ENCODE assay signal across 8 mouse cellular contexts in the genomic region with DNA sequence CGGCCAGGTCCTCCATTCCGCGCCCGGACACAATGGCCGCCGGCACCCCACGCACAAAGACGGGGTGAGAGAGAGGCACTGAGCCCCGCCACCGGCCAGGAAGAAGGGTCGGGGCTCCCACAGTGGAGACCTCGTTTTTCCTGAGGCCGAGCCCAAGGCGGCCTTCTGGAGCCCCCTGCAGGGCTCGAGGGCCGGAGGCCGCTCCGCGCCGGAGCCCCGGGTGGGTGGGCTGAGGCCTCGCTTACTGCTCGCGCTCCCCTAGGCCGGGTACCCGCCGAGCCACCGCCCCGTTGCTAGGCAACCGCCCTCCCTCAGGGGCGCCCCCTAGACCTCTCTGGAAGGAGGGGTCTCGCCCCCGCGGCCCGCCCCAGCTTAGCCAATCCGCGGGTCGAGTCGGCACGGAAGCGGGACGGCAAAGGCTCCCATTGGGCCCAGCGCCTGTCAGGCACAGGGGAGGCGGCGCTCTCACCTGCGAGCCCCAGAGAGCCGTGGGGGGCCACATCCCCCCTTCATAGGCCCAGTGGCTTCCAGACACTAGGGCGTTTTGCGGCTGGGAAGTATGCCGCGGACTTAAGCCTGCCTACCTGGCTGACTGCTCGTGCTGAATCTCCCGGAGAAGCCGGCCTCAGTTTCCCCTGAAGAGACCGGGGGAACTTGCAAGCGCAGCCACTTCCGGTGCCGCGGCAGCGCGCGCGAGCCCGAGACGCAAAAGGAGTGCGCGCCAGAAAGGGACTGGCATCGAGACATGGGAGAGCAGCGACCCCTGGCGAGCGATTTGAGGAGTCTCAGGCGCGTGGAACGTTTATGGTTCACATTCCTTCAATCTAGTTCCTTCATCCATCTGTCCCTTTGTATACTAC. TPM values are rescaled to one million over a fixed set of nuclear protein-coding genes. Genes with fewer than 3 reads are reported as not detected.
DNase-seq lines count a peak whose midpoint lies in the region; ATAC-seq lines count a peak whose summit lies in the region.

A gene (minus strand): TSS at position 710 of the 860 bp plus-strand sequence.

- no peaks in the 10 kb centered on the region for H3K27me3 ChIP-seq in hindbrain, embryonic 16.5 days (replicated peaks; ENCODE audit: control insufficient read depth, insufficient read depth, low read length)

- H3K36me3 ChIP-seq in hindbrain, embryonic 16.5 days (ENCODE audit: control insufficient read depth, insufficient read depth, low read length) = no peaks in the 10 kb centered on the region
- H3K36me3 ChIP-seq in macrophage (ENCODE audit: inconsistent target) = no peaks in the 10 kb centered on the region; the same call in 1 of the 2 replicates

- H3K4me1 ChIP-seq in hindbrain, embryonic 16.5 days (ENCODE audit: control insufficient read depth, insufficient read depth, low read depth, low read length) = peaks cover 37% of the 10 kb centered on the region

- peak within 1 kb of the TSS; percentile 98 for H3K27ac ChIP-seq in hindbrain, embryonic 16.5 days (ENCODE audit: low read depth, low read length)
- peak within 1 kb of the TSS; percentile 96 for H3K27ac ChIP-seq in macrophage

- WGBS in hindbrain, embryonic 16.5 days = under 1% methylated on average over 68 of the region's 74 CpGs
- 1% methylated on average over 65 of the region's 74 CpGs for WGBS in macrophage (ENCODE audit: missing documents)

- no peaks in the 10 kb centered on the region for H3K9me3 ChIP-seq in hindbrain, embryonic 16.5 days (ENCODE audit: control insufficient read depth, low read length)

- peak; percentile 97 for DNase-seq in T-cell, adult 2 months (ENCODE audit: low spot score)
- peak; percentile 97 for DNase-seq in cerebellum, postnatal 36 days
- DNase-seq in gastrocnemius, adult 18-20 months (ENCODE audit: low spot score) = peak; percentile 97
- DNase-seq in left cerebral cortex, adult 18-20 months (ENCODE audit: low spot score in 2 of 2) = peak; percentile 98
- DNase-seq in right cerebral cortex, adult 18-20 months = peak; percentile 99
- peak; percentile 94 for DNase-seq in urinary bladder, postnatal 10 days (ENCODE audit: low spot score)

- H3K9ac ChIP-seq in hindbrain, embryonic 16.5 days (ENCODE audit: low read depth, low read length) = peak within 1 kb of the TSS; percentile 89

- peak within 1 kb of the TSS; percentile 87 for H3K4me2 ChIP-seq in hindbrain, embryonic 16.5 days (ENCODE audit: low read length)

- peak within 1 kb of the TSS; percentile 84 for H3K4me3 ChIP-seq in hindbrain, embryonic 16.5 days (ENCODE audit: low read length)
- peak within 1 kb of the TSS; percentile 85 for H3K4me3 ChIP-seq in macrophage (ENCODE audit: inconsistent target)

- peak; percentile 99 for ATAC-seq in hindbrain, embryonic 16.5 days

- peaks cover 47% of the 10 kb centered on the region for H3K79me2 ChIP-seq in macrophage (ENCODE audit: inconsistent target)

RNA-seq across cellular contexts. Expression of the gene that starts here (rescaled TPM):
- total RNA-seq in gastrocnemius, adult 18-20 months (2021) = 10 to 100 TPM; 20.6 to 30.6 TPM
- 138 and 159 TPM in 2 replicates for polyA plus RNA-seq in hindbrain, embryonic 16.5 days (2015; fragmentation: Nextera tagmentation; extraction: Ambion mirVana)
- 100 to 1,000 TPM; 124 to 130 TPM for total RNA-seq in left cerebral cortex, adult 18-20 months (2021)
- 100 to 1,000 TPM; 136 to 537 (median 201) TPM for total RNA-seq in macrophage (2018; cell fraction: chromatin; rRNA removed)
- 100 to 1,000 TPM in 7 of 26 experiments, 10 to 100 TPM in 19; 72.0 to 192 (median 85.2) TPM for total RNA-seq in macrophage (2018; cell fraction: cytosol; rRNA removed)
- total RNA-seq in macrophage (2018; cell fraction: nucleus; rRNA removed) = 100 to 1,000 TPM; 131 to 456 (median 217) TPM
- polyA plus RNA-seq in macrophage (2018) = 38.6 to 159 TPM (median 48.4 TPM) in 3 replicates

Comparison
In these comparisons a context has a peak if more than half of its experiments do, and no peak if none do; other contexts are left out.
1. Peak in every context shown above with its lines: DNase-seq, ATAC-seq, H3K4me3 ChIP-seq and H3K27ac ChIP-seq.